In genomic region chr17:29460119-29460505, GRCm38 (mm10) we compare ENCODE assay signal across 8 mouse cellular contexts. TPM values are rescaled to one million over a fixed set of nuclear protein-coding genes. Genes with fewer than 3 reads are reported as not detected.
DNase-seq lines count a peak whose midpoint lies in the region; ATAC-seq and TF ChIP-seq lines count a peak whose summit lies in the region.

No protein-coding gene starts in this region.

- no peaks in the 10 kb centered on the region for H3K9me3 ChIP-seq in forebrain, embryonic 10.5 days
- no peaks in the 10 kb centered on the region for H3K9me3 ChIP-seq in limb, embryonic 12.5 days
- H3K9me3 ChIP-seq in neural tube, embryonic 15.5 days (replicated peaks): no peaks in the 10 kb centered on the region

- DNase-seq in layer of hippocampus, adult 2 months (ENCODE audit: low spot score in 2 of 2): no peak
- DNase-seq in layer of hippocampus, adult 8-10 months (ENCODE audit: low spot score in 2 of 2): no peak
- no peak for DNase-seq in forebrain, embryonic 10.5 days (ENCODE audit: extremely low spot score, low spot score)
- no peak for DNase-seq in layer of hippocampus, adult 18-20 months (ENCODE audit: low spot score in 2 of 2)
- DNase-seq in embryo, embryonic 10.5 days (ENCODE audit: low spot score): no peak
- DNase-seq in kidney, postnatal 36 days: no peak

- peaks cover 91% of the 10 kb centered on the region for H3K4me1 ChIP-seq in forebrain, embryonic 10.5 days
- peaks cover 58% of the 10 kb centered on the region for H3K4me1 ChIP-seq in limb, embryonic 12.5 days (replicated peaks)
- H3K4me1 ChIP-seq in neural tube, embryonic 15.5 days: peaks cover 35% of the 10 kb centered on the region

- H3K27ac ChIP-seq in layer of hippocampus, adult 2 months: peak overlapping the region; percentile 28; the same call in 1 of the 2 replicates
- H3K27ac ChIP-seq in forebrain, embryonic 10.5 days: peak overlapping the region; percentile 85
- peak overlapping the region; percentile 89 for H3K27ac ChIP-seq in limb, embryonic 12.5 days
- H3K27ac ChIP-seq in neural tube, embryonic 15.5 days (replicated peaks): peak overlapping the region; percentile 75

- H3K4me3 ChIP-seq in layer of hippocampus, adult 2 months: no peak overlapping the region; the same call in 1 of the 2 replicates
- peak overlapping the region; percentile 44 for H3K4me3 ChIP-seq in forebrain, embryonic 10.5 days
- H3K4me3 ChIP-seq in limb, embryonic 12.5 days (replicated peaks): no peak overlapping the region
- H3K4me3 ChIP-seq in neural tube, embryonic 15.5 days (replicated peaks): no peak overlapping the region

- H3K9ac ChIP-seq in limb, embryonic 12.5 days (replicated peaks): no peak overlapping the region
- H3K9ac ChIP-seq in neural tube, embryonic 15.5 days (replicated peaks): no peak overlapping the region; the same call in 1 of the 2 replicates

- TF ChIP-seq CTCF in layer of hippocampus, adult 2 months (conservative IDR thresholded peaks at IDR 0.05): no peak

- peaks cover 9% of the 10 kb centered on the region for H3K27me3 ChIP-seq in forebrain, embryonic 10.5 days (ENCODE audit: poor library complexity, severe bottlenecking)
- H3K27me3 ChIP-seq in limb, embryonic 12.5 days: no peaks in the 10 kb centered on the region
- H3K27me3 ChIP-seq in neural tube, embryonic 15.5 days (replicated peaks): 0 out of 2 replicates have a peak, but pooled peaks cover 3% of the 10 kb centered on the region

- WGBS in forebrain, embryonic 10.5 days: 27% methylated on average over 5 of the region's 5 CpGs
- 12% methylated on average over 5 of the region's 5 CpGs for WGBS in limb, embryonic 12.5 days
- 20% methylated on average over 5 of the region's 5 CpGs for WGBS in neural tube, embryonic 15.5 days

- H3K36me3 ChIP-seq in forebrain, embryonic 10.5 days (replicated peaks): no peaks in the 10 kb centered on the region
- H3K36me3 ChIP-seq in limb, embryonic 12.5 days: no peaks in the 10 kb centered on the region
- no peaks in the 10 kb centered on the region for H3K36me3 ChIP-seq in neural tube, embryonic 15.5 days

- H3K4me2 ChIP-seq in limb, embryonic 12.5 days: peak overlapping the region; percentile 50
- H3K4me2 ChIP-seq in neural tube, embryonic 15.5 days: peak overlapping the region; percentile 54

- no peak for ATAC-seq in limb, embryonic 12.5 days (ENCODE audit: insufficient number of reproducible peaks, insufficient read depth, low FRiP score, low TSS enrichment, low read depth)
- no peak for ATAC-seq in neural tube, embryonic 15.5 days (ENCODE audit: low FRiP score)

RNA-seq across cellular contexts. Expression of gene Pim1, which starts 30.4 kb away (rescaled TPM):
- 1 to 10 TPM; 4.2 to 5.6 TPM for total RNA-seq in layer of hippocampus, adult 2 months (2021)
- total RNA-seq in layer of hippocampus, adult 8-10 months (2022): 1 to 10 TPM; 2.6 to 3.8 (median 3.4) TPM
- 32.2 and 33.1 TPM in 2 replicates for polyA plus RNA-seq in forebrain, embryonic 10.5 days (2016; fragmentation: Nextera tagmentation; extraction: Ambion mirVana)
- polyA plus RNA-seq in limb, embryonic 12.5 days (2016; fragmentation: Nextera tagmentation; extraction: Ambion mirVana): 21.4 and 24.2 TPM in 2 replicates
- 9.0 and 15.8 TPM in 2 replicates for polyA plus RNA-seq in neural tube, embryonic 15.5 days (2015; fragmentation: Nextera tagmentation; extraction: Ambion mirVana)
- 1 to 10 TPM; 4.2 to 4.5 TPM for total RNA-seq in layer of hippocampus, adult 18-20 months (2021)

Comparison
In these comparisons a context has a peak if more than half of its experiments do, and no peak if none do; other contexts are left out.
1. H3K27ac ChIP-seq: peak in every context shown above with its lines; median percentile 89 in limb, embryonic 12.5 days; 85 in forebrain, embryonic 10.5 days; 75 in neural tube, embryonic 15.5 days; 28 in layer of hippocampus, adult 2 months.